Mouse (Mus musculus) inflammation-experienced regulatory T-cells, adult 6 months (primary cell): ENCODE measurements around the gene Dync1h1. TPM values are rescaled to one million over a fixed set of nuclear protein-coding genes. Genes with fewer than 3 reads are reported as not detected.

Experiments used
- polyA plus RNA-seq, 3 experiments: library from polyadenylated mRNA; unstranded; fragments of 100-300 nt; shearing (Covaris generic); gene quantifications; one replicate each; pipeline ENCODE4 v1.2.1; 2017

The Dync1h1 gene
- polyA plus RNA-seq, 3 experiments from 2014 or later, result 32.4 to 52.5 (median 48.5) TPM

Other genes with a start within 250 kb of the Dync1h1 start
- 100 to 1,000 TPM; 506 to 623 (median 523) TPM for gene Ppp2r5c, start 154.3 kb upstream of the Dync1h1 start, polyA plus RNA-seq
- 1 to 10 TPM in 1 of 3 experiments, not detected in 2; 1.1 TPM for gene 1700001K19Rik, start 81.2 kb downstream of the Dync1h1 start, polyA plus RNA-seq
- 100 to 1,000 TPM; 173 to 271 (median 181) TPM for gene Hsp90aa1, start 101.3 kb downstream of the Dync1h1 start, polyA plus RNA-seq
- 10 to 100 TPM; 24.8 to 34.0 (median 33.4) TPM for gene Wdr20, start 136.5 kb downstream of the Dync1h1 start, polyA plus RNA-seq
- under 1 TPM in 2 of 3 experiments, not detected in 1; 0.50 to 0.57 TPM for gene Mok, start 239.5 kb downstream of the Dync1h1 start, polyA plus RNA-seq
- gene Zfp839, start 248.8 kb downstream of the Dync1h1 start, polyA plus RNA-seq, result 1 to 10 TPM; 1.7 to 2.4 (median 2.3) TPM